Mouse (Mus musculus) stomach, embryonic 15.5 days (tissue): ENCODE data around the gene Dnajc3. TPM values are rescaled to one million over a fixed set of nuclear protein-coding genes. Genes with fewer than 3 reads are reported as not detected.
"Not testable (repeated sequence)": the region's sequence is repeated elsewhere in the genome, so short reads cannot be mapped to it uniquely, and the experiment has no call there.

Source experiments
- ATAC-seq: fragments of 200-750 bp; cut with Nextera tagmentation; 2 replicates; pipeline ENCODE4 v1.8.0; 2017; ENCODE audit warnings: low read depth, moderate number of reproducible peaks, moderate TSS enrichment; ENCODE audit not compliant: insufficient read depth, low FRiP score
- H3K27ac ChIP-seq: fragments of 300-500 bp; sonication (generic); 2 replicates; pipeline ENCODE4 v1.5.1; 2015; ENCODE audit warnings: mild to moderate bottlenecking, inconsistent platforms
- H3K27me3 ChIP-seq: fragments of 300-500 bp; sonication (generic); replicated peaks from 2 replicates; pipeline ENCODE4 v1.6.1; 2015; ENCODE audit warnings: inconsistent platforms
- H3K36me3 ChIP-seq: fragments of 300-500 bp; sonication (generic); 2 replicates; pipeline ENCODE4 v1.6.1; 2015; ENCODE audit warnings: inconsistent platforms
- H3K4me1 ChIP-seq: fragments of 300-500 bp; sonication (generic); 2 replicates; pipeline ENCODE4 v1.6.1; 2015; ENCODE audit warnings: inconsistent platforms
- H3K4me2 ChIP-seq: fragments of 300-500 bp; sonication (generic); 2 replicates; pipeline ENCODE4 v1.6.1; 2015; ENCODE audit warnings: mild to moderate bottlenecking, inconsistent platforms
- H3K4me3 ChIP-seq: fragments of 300-500 bp; sonication (generic); replicated peaks from 2 replicates; pipeline ENCODE4 v1.5.1; 2015; ENCODE audit warnings: inconsistent platforms
- H3K9ac ChIP-seq: fragments of 300-500 bp; sonication (generic); 2 replicates; pipeline ENCODE4 v1.6.1; 2015; ENCODE audit warnings: inconsistent platforms
- H3K9me3 ChIP-seq: fragments of 300-500 bp; sonication (generic); 2 replicates; pipeline ENCODE4 v1.6.1; 2016; ENCODE audit warnings: inconsistent platforms
- WGBS: fragments of 180-500 bp; shearing (Covaris S2); methylation state at CpG from one replicate; pipeline ENCODE4 v1.1.7; 2015; 5-methylcytosine and 5-hydroxymethylcytosine counted together
- polyA plus RNA-seq: library from polyadenylated mRNA; unstranded; fragments of >200 nt; fragmentation: Nextera tagmentation; extraction: Ambion mirVana; gene quantifications from 2 replicates; pipeline ENCODE4 v1.2.1, GENCODE M21; 2015

Dnajc3 gene
- polyA plus RNA-seq, 1 experiment from 2014 or later = 64.4 TPM

- Histone ChIP-seq H3K9me3 (no peaks in the 10 kb centered on the region), H3K36me3 (peaks cover 32% of the 10 kb centered on the region), H3K4me2 (no peak overlapping the region), H3K4me3 (no peak overlapping the region), H3K9ac (no peak overlapping the region), H3K4me1 (no peaks in the 10 kb centered on the region), H3K27ac (no peak overlapping the region), H3K27me3 (no peaks in the 10 kb centered on the region)
- no peak for ATAC-seq
- WGBS = 76% methylated on average over 7 of the region's 7 CpGs
These were observed 29.9 kb downstream of the Dnajc3 start for GRCm38 (mm10) chr14:118967646-118968045.

DNA sequence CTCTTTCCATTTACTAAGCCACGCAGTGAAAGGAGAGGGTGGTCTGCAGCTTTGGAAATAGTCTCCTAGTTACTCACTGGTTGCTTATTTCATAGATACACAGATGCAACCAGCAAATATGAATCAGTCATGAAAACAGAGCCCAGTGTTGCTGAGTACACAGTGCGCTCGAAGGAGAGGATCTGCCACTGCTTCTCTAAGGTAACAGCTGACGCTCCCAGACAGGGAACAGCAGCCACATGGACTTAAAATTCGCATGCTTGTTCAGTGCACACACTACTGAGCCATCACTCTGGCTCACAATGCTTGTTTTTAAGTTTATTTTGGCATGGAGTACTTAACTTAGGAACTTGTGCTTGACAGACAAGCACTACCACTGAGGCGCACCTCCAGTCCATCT lies 34.5 kb downstream of the Dnajc3 start:
- Histone ChIP-seq H3K4me1 (no peaks in the 10 kb centered on the region), H3K9ac (no peak overlapping the region), H3K4me2 (no peak overlapping the region), H3K27me3 (no peaks in the 10 kb centered on the region), H3K9me3 (no peaks in the 10 kb centered on the region), H3K4me3 (no peak overlapping the region), H3K36me3 (peaks cover 48% of the 10 kb centered on the region), H3K27ac (no peak overlapping the region)
- ATAC-seq = no peak
- 92% methylated on average over 6 of the region's 6 CpGs for WGBS

GRCm38 (mm10) chr14:118977136-118977816 lies 39.5 kb downstream of the Dnajc3 start:
- Histone ChIP-seq H3K4me3 (no peak overlapping the region), H3K4me2 (no peak overlapping the region), H3K9ac (no peak overlapping the region), H3K27me3 (no peaks in the 10 kb centered on the region), H3K9me3 (no peaks in the 10 kb centered on the region), H3K27ac (no peak overlapping the region), H3K36me3 (peaks cover 33% of the 10 kb centered on the region), H3K4me1 (no peaks in the 10 kb centered on the region)
- no peak for ATAC-seq
- 75% methylated on average over 8 of the region's 8 CpGs for WGBS

GRCm38 (mm10) chr14:118979571-118980325 lies 42.0 kb downstream of the Dnajc3 start:
- no peak overlapping the region for H3K4me2 ChIP-seq
- H3K4me3 ChIP-seq = no peak overlapping the region
- no peaks in the 10 kb centered on the region for H3K9me3 ChIP-seq
- H3K4me1 ChIP-seq = no peaks in the 10 kb centered on the region
- H3K27ac ChIP-seq = no peak overlapping the region
- 74% methylated on average over 7 of the region's 7 CpGs for WGBS
- no peak overlapping the region for H3K9ac ChIP-seq
- no peak for ATAC-seq
- no peaks in the 10 kb centered on the region for H3K27me3 ChIP-seq
- H3K36me3 ChIP-seq = peaks cover 32% of the 10 kb centered on the region

GRCm38 (mm10) chr14:118980358-118980757 lies 42.6 kb downstream of the Dnajc3 start:
- ATAC-seq = no peak
- H3K4me1 ChIP-seq = no peaks in the 10 kb centered on the region
- WGBS = 59% methylated on average over 5 of the region's 5 CpGs
- H3K9me3 ChIP-seq = no peaks in the 10 kb centered on the region
- no peaks in the 10 kb centered on the region for H3K27me3 ChIP-seq
- H3K9ac ChIP-seq = no peak overlapping the region
- no peak overlapping the region for H3K4me3 ChIP-seq
- no peak overlapping the region for H3K27ac ChIP-seq
- H3K36me3 ChIP-seq = peaks cover 30% of the 10 kb centered on the region
- H3K4me2 ChIP-seq = no peak overlapping the region

GRCm38 (mm10) chr14:118980890-118981289 lies 43.1 kb downstream of the Dnajc3 start:
- no peaks in the 10 kb centered on the region for H3K9me3 ChIP-seq
- H3K4me3 ChIP-seq = no peak overlapping the region
- no peak overlapping the region for H3K4me2 ChIP-seq
- H3K27me3 ChIP-seq = no peaks in the 10 kb centered on the region
- H3K36me3 ChIP-seq = peaks cover 27% of the 10 kb centered on the region
- H3K27ac ChIP-seq = no peak overlapping the region
- no peak overlapping the region for H3K9ac ChIP-seq
- ATAC-seq = no peak
- WGBS = 77% methylated on average over 8 of the region's 8 CpGs
- no peaks in the 10 kb centered on the region for H3K4me1 ChIP-seq

DNA sequence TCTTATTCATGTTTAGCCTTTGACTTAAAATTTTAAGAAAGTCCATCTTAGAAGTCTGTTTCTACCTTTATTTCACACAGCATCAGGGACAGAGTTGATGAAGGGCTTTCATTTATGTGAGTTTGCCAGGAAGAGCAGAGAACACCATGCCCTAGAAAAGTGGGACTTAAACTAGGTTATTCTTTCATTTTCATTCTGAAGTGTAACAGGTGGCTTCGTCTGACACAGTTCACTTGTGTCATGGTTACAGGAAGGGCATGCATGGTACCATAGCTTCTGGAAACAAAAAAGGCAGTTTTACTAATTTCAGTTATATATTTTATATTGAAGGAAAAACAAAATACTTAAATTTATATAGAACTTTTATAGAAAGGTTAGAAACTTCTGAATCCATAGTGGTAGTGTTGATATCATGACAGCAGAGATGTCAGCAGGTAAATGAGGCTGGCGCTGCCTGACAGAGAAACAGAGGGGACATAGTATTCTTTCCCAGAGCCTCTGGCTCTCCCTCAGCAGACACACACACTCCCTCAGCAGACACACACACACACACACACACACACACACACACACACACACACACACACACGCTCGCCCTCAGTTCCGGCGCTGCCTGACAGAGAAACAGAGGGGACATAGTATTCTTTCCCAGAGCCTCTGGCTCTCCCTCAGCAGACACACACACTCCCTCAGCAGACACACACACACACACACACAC lies 44.1 kb downstream of the Dnajc3 start:
- not testable (repeated sequence) for H3K9ac ChIP-seq, H3K4me2 ChIP-seq, ATAC-seq, H3K4me1 ChIP-seq, H3K4me3 ChIP-seq, H3K27me3 ChIP-seq, H3K27ac ChIP-seq, H3K9me3 ChIP-seq
- WGBS = 74% methylated on average over 6 of the region's 6 CpGs
- H3K36me3 ChIP-seq = peaks cover 24% of the 10 kb centered on the region

DNA sequence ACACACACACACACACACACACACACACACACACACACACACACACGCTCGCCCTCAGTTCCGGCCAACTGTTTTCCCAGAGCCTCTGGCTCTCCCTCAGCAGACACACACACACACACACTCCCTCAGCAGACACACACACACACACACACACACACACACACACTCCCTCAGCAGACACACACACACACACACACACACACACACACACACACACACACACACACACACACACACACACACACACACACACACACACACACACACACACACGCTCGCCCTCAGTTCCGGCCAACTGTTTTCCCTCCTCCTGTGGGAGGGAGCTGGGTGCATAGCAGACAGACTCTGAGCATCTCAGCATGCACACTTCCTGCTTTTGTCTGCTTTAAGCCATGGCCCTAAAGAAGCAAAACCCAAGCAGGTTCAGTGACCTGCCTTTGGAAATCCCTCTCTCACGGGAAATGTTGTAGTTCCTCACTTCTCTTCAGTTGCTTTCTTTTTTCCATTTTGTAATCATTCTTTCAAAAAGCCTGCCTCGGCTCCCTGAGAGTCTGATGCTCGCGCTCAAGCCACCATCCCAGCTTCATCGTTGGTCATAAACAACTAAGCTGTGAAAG lies 44.8 kb downstream of the Dnajc3 start:
- not testable (repeated sequence) for H3K4me1 ChIP-seq, H3K9ac ChIP-seq, H3K9me3 ChIP-seq, H3K4me2 ChIP-seq, ATAC-seq, H3K4me3 ChIP-seq, H3K27me3 ChIP-seq
- peaks cover 19% of the 10 kb centered on the region for H3K36me3 ChIP-seq
- H3K27ac ChIP-seq = peak overlapping the region; percentile 22; the same call in 1 of the 2 replicates
- WGBS = 71% methylated on average over 7 of the region's 11 CpGs

GRCm38 (mm10) chr14:118983396-118983795 lies 45.6 kb downstream of the Dnajc3 start:
- Histone ChIP-seq H3K4me1 (no peaks in the 10 kb centered on the region), H3K9me3 (no peaks in the 10 kb centered on the region), H3K4me3 (no peak overlapping the region), H3K27ac (no peak overlapping the region), H3K4me2 (no peak overlapping the region), H3K36me3 (peaks cover 12% of the 10 kb centered on the region), H3K9ac (no peak overlapping the region), H3K27me3 (no peaks in the 10 kb centered on the region)
- ATAC-seq = no peak

GRCm38 (mm10) chr14:118984161-118984560 lies 46.4 kb downstream of the Dnajc3 start:
- no peaks in the 10 kb centered on the region for H3K9me3 ChIP-seq
- 82% methylated on average over 4 of the region's 4 CpGs for WGBS

GRCm38 (mm10) chr14:118986653-118987522 lies 49.1 kb downstream of the Dnajc3 start:
- WGBS = 42% methylated on average over 16 of the region's 16 CpGs
- Histone ChIP-seq H3K9me3 (no peaks in the 10 kb centered on the region), H3K36me3 (peaks cover 7% of the 10 kb centered on the region; the same call in 1 of the 2 replicates), H3K4me1 (no peaks in the 10 kb centered on the region), H3K4me3 (no peak overlapping the region), H3K27me3 (no peaks in the 10 kb centered on the region), H3K27ac (no peak overlapping the region), H3K9ac (no peak overlapping the region), H3K4me2 (no peak overlapping the region)
- ATAC-seq = no peak

More at GRCm38 (mm10) chr14:118984161-118984560, 46.4 kb downstream of the Dnajc3 start:
- Histone ChIP-seq H3K4me1 (no peaks in the 10 kb centered on the region), H3K9ac (no peak overlapping the region), H3K36me3 (peaks cover 10% of the 10 kb centered on the region), H3K27me3 (no peaks in the 10 kb centered on the region), H3K4me2 (no peak overlapping the region), H3K4me3 (no peak overlapping the region), H3K27ac (no peak overlapping the region)
- no peak for ATAC-seq
